In the genomic region with DNA sequence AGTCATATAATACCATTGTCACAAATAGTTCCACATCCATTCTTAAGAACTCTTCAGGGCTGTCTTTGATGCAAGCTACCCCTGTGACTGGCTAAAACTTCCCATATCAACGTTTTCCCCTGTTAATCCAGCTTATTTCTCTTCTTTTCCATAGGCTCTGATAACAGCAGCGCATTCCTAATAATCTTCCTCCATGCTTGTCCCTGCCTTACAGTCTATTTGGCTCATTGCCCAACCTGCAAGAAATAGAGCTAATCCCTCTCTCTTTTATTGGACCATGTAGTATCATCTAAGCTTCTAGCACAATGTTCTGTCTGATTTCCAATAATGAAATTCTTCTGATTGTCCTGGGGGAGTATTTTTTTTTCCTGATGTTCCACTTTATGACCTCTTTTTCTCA, we compare ENCODE assay signal across 22 mouse cellular contexts.
A peak's percentile ranks its signal among the peaks of the same experiment; 100 is the strongest.
DNase-seq lines count a peak whose midpoint lies in the region; ATAC-seq and TF ChIP-seq lines count a peak whose summit lies in the region.
"Had no signal": no experiment of that assay in that cellular context is flagged by ENCODE, and none has a peak within 500 bp of the region (broad histone marks: within the 10 kb centered on the region; RNA-seq: fewer than 3 reads in every experiment).

No protein-coding gene starts in this region.

- H3K4me2 ChIP-seq in hindbrain, embryonic 14.5 days (replicated peaks) = no peak overlapping the region
- no peak overlapping the region for H3K4me2 ChIP-seq in hindbrain, embryonic 11.5 days (replicated peaks; ENCODE audit: low read depth, low read length)
- H3K4me2 ChIP-seq in midbrain, embryonic 14.5 days (ENCODE audit: low read length) = no peak overlapping the region
- H3K4me2 ChIP-seq in midbrain, embryonic 13.5 days (replicated peaks) = no peak overlapping the region
- H3K4me2 ChIP-seq: forebrain, embryonic 13.5 days; heart, embryonic 11.5 days; hindbrain, embryonic 15.5 days had no signal

- 59% methylated on average over 2 of the region's 2 CpGs for WGBS in hindbrain, embryonic 14.5 days
- WGBS in hindbrain, embryonic 11.5 days = 88% methylated on average over 2 of the region's 2 CpGs
- 50% methylated on average over 2 of the region's 2 CpGs for WGBS in midbrain, embryonic 14.5 days
- 58% methylated on average over 2 of the region's 2 CpGs for WGBS in midbrain, embryonic 13.5 days

- H3K9ac ChIP-seq in hindbrain, embryonic 14.5 days = no peak overlapping the region
- no peak overlapping the region for H3K9ac ChIP-seq in hindbrain, embryonic 11.5 days (ENCODE audit: low read depth, low read length)
- no peak overlapping the region for H3K9ac ChIP-seq in midbrain, embryonic 14.5 days (replicated peaks; ENCODE audit: low read length)
- no peak overlapping the region for H3K9ac ChIP-seq in midbrain, embryonic 13.5 days (replicated peaks)
- H3K9ac ChIP-seq: forebrain, embryonic 13.5 days; hindbrain, embryonic 15.5 days had no signal

- H3K27ac ChIP-seq in hindbrain, embryonic 14.5 days = no peak overlapping the region
- H3K27ac ChIP-seq in hindbrain, embryonic 11.5 days (ENCODE audit: low read depth, low read length) = no peak overlapping the region
- no peak overlapping the region for H3K27ac ChIP-seq in midbrain, embryonic 14.5 days (replicated peaks; ENCODE audit: low read depth, low read length)
- no peak overlapping the region for H3K27ac ChIP-seq in midbrain, embryonic 13.5 days
- H3K27ac ChIP-seq: forebrain, embryonic 10.5 days; forebrain, embryonic 13.5 days; hindbrain, embryonic 10.5 days; hindbrain, embryonic 15.5 days had no signal

- H3K36me3 ChIP-seq in hindbrain, embryonic 14.5 days (replicated peaks; ENCODE audit: control insufficient read depth, insufficient read depth) = no peaks in the 10 kb centered on the region
- H3K36me3 ChIP-seq in hindbrain, embryonic 11.5 days (ENCODE audit: control insufficient read depth, insufficient read depth, low read length) = no peaks in the 10 kb centered on the region
- no peaks in the 10 kb centered on the region for H3K36me3 ChIP-seq in midbrain, embryonic 14.5 days (ENCODE audit: control insufficient read depth, insufficient read depth, low read length)
- H3K36me3 ChIP-seq in midbrain, embryonic 13.5 days = no peaks in the 10 kb centered on the region
- H3K36me3 ChIP-seq: forebrain, embryonic 10.5 days; hindbrain, embryonic 10.5 days; hindbrain, embryonic 15.5 days had no signal

- no peak for ATAC-seq in hindbrain, embryonic 14.5 days (ENCODE audit: low FRiP score)
- ATAC-seq in hindbrain, embryonic 11.5 days (ENCODE audit: low FRiP score) = no peak
- ATAC-seq in midbrain, embryonic 14.5 days (ENCODE audit: low FRiP score, low TSS enrichment) = no peak
- ATAC-seq in midbrain, embryonic 13.5 days = no peak
- ATAC-seq: forebrain, embryonic 13.5 days; forebrain, embryonic 16.5 days; inflammation-experienced regulatory T-cells, adult 6 months had no signal

- no peak overlapping the region for H3K4me3 ChIP-seq in hindbrain, embryonic 14.5 days (replicated peaks; ENCODE audit: low read length)
- H3K4me3 ChIP-seq in hindbrain, embryonic 11.5 days (ENCODE audit: low read depth, low read length) = no peak overlapping the region
- H3K4me3 ChIP-seq in midbrain, embryonic 14.5 days (replicated peaks; ENCODE audit: low read depth, low read length) = no peak overlapping the region
- no peak overlapping the region for H3K4me3 ChIP-seq in midbrain, embryonic 13.5 days (replicated peaks)
- H3K4me3 ChIP-seq: forebrain, embryonic 10.5 days; forebrain, embryonic 13.5 days; hindbrain, embryonic 10.5 days; hindbrain, embryonic 15.5 days had no signal

- no peak for TF ChIP-seq CTCF in brain, embryonic 14.5 days (IDR thresholded peaks at IDR 0.05; ENCODE audit: borderline replicate concordance, extremely low read depth, insufficient read depth, insufficient read length)

- no peak for TF ChIP-seq POLR2A in brain, embryonic 14.5 days (IDR thresholded peaks at IDR 0.05; ENCODE audit: borderline replicate concordance, extremely low read depth, insufficient read depth, insufficient read length, poor library complexity, severe bottlenecking)

- no peaks in the 10 kb centered on the region for H3K27me3 ChIP-seq in hindbrain, embryonic 14.5 days (ENCODE audit: control insufficient read depth, insufficient read depth, low read length)
- no peaks in the 10 kb centered on the region for H3K27me3 ChIP-seq in hindbrain, embryonic 11.5 days (ENCODE audit: control insufficient read depth, insufficient read depth, low read length)
- no peaks in the 10 kb centered on the region for H3K27me3 ChIP-seq in midbrain, embryonic 14.5 days (ENCODE audit: control insufficient read depth, insufficient read depth, low read length)
- no peaks in the 10 kb centered on the region for H3K27me3 ChIP-seq in midbrain, embryonic 13.5 days
- H3K27me3 ChIP-seq: forebrain, embryonic 13.5 days; hindbrain, embryonic 15.5 days had no signal

- no peaks in the 10 kb centered on the region for H3K9me3 ChIP-seq in hindbrain, embryonic 14.5 days (ENCODE audit: control insufficient read depth, low read length)
- no peaks in the 10 kb centered on the region for H3K9me3 ChIP-seq in hindbrain, embryonic 11.5 days (ENCODE audit: control insufficient read depth, low read length)
- H3K9me3 ChIP-seq in midbrain, embryonic 14.5 days (ENCODE audit: control insufficient read depth, low read length) = no peaks in the 10 kb centered on the region
- H3K9me3 ChIP-seq in midbrain, embryonic 13.5 days = no peaks in the 10 kb centered on the region
- H3K9me3 ChIP-seq: forebrain, embryonic 10.5 days; forebrain, embryonic 13.5 days; hindbrain, embryonic 10.5 days; hindbrain, embryonic 15.5 days had no signal

- DNase-seq in hindbrain, embryonic 14.5 days (ENCODE audit: low spot score) = peak; percentile 22
- DNase-seq in hindbrain, embryonic 11.5 days (ENCODE audit: low spot score) = no peak
- peak; percentile 59 for DNase-seq in midbrain, embryonic 14.5 days
- peak; percentile 55 for DNase-seq in brain, embryonic 14.5 days (ENCODE audit: low read depth)
- peak; percentile 18 for DNase-seq in skeletal muscle tissue, adult 2 months (ENCODE audit: low read depth, low spot score)
- DNase-seq in cerebellum, postnatal 25 days = no peak
- DNase-seq: adrenal gland, adult 2 months; adrenal gland, postnatal 14 days; B cell, adult 2 months; cerebellum, adult 11-12 months; cerebellum, adult 8-10 months; gastrocnemius, postnatal 10 days; gastrocnemius, postnatal 36 days; heart, postnatal 36 days had no signal

- H3K4me1 ChIP-seq in hindbrain, embryonic 14.5 days (replicated peaks; ENCODE audit: control insufficient read depth, insufficient read depth, low read length) = no peaks in the 10 kb centered on the region
- no peaks in the 10 kb centered on the region for H3K4me1 ChIP-seq in hindbrain, embryonic 11.5 days (replicated peaks; ENCODE audit: control insufficient read depth, insufficient read depth, low read length)
- H3K4me1 ChIP-seq in midbrain, embryonic 14.5 days (ENCODE audit: control insufficient read depth, insufficient read depth, low read length) = no peaks in the 10 kb centered on the region
- 0 out of 2 replicates have a peak, but pooled peaks cover 3% of the 10 kb centered on the region for H3K4me1 ChIP-seq in midbrain, embryonic 13.5 days (replicated peaks)
- H3K4me1 ChIP-seq: forebrain, embryonic 10.5 days; hindbrain, embryonic 10.5 days; hindbrain, embryonic 15.5 days had no signal

Comparison
In these comparisons a context has a peak if more than half of its experiments do, and no peak if none do; other contexts are left out.
1. DNase-seq: peak in hindbrain, embryonic 14.5 days (single experiment), midbrain, embryonic 14.5 days (single experiment), brain, embryonic 14.5 days (single experiment) and skeletal muscle tissue, adult 2 months (single experiment); none in hindbrain, embryonic 11.5 days (single experiment) and cerebellum, postnatal 25 days (0 of 2).